Mouse (Mus musculus) liver, embryonic 14.5 days (tissue): ENCODE data around the gene Taf4.
A peak's percentile ranks its signal among the peaks of the same experiment; 100 is the strongest.

ENCODE experiments used
- CTCF ChIP-seq: IDR thresholded peaks from 2 replicates; pipeline ENCODE4 v1.5.1; 2016; ENCODE audit warnings: antibody characterized with exemption, low read depth, control low read depth
- EP300 ChIP-seq: IDR thresholded peaks from 2 replicates; pipeline ENCODE4 v1.6.1; 2016; ENCODE audit warnings: antibody characterized with exemption, low read depth

DNA sequence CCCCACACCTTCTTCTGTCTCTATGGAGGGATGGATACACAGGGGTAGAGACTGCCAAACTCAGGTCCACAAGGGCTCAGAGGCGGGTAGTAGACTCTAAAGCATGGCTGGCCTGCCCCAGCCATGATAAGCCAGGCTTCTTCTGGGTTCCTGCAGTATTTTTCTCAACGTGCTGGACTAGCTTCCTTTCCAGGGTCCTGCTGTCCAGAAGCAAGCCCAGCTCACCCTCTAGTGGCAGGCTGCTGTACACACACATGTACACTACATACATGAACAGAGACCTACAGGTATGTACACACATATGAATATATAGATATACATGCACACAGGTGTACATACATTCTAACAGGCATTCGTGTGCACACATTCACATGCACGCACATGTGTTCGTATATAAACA lies 103.7 kb downstream of the Taf4 start:
- TF ChIP-seq EP300: no peak
- TF ChIP-seq CTCF: peak; percentile 30
